Mouse (Mus musculus) kidney, adult 18-20 months (tissue): Measurements from ENCODE around the gene Lcn12.

Source experiments
- DNase-seq: peaks from one replicate; pipeline ENCODE4 v3.0.0; 2021

Lcn12 gene

DNA sequence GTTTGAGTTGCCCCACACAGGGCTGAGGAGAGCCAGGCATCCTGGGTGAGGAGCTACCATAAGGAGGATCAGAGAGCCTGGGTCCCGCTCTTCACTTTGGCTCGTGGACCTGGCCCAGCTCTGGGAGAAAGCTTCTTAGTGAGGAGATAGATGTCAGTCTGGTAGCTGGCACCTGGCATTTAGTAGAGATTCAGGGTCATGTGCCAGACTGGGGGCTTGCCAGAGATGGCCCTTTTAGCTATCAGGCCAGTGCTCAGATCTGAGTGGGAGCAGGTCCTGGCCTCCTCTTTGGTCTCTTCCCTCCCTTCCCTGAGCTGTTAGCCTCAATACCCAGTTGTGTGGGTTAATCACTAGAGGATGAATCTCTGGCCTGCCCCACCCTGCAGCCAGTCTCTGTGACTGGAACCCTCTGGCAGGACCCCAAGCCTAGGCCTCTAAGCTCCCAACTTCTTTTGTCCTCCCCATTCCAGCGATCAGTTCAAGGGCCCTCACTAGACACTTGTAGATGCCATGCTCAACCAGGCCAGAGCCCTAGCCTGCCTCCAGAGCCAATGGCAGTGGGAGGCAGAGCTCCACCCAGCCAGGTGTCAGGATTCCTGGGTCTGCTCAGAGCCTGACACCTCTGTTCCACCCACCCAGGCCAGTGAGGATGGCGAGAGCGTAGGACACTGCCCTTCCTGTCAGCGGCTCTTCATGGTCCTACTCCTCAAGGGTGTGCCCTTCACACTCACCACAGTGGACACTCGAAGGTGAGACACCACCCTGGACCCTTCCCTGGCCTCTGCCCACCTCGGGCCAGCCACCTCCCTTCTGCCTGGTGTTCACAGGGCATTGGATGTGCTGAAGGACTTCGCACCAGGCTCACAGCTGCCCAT, 36.5 kb downstream of the Lcn12 start:
- DNase-seq = no peak

DNA sequence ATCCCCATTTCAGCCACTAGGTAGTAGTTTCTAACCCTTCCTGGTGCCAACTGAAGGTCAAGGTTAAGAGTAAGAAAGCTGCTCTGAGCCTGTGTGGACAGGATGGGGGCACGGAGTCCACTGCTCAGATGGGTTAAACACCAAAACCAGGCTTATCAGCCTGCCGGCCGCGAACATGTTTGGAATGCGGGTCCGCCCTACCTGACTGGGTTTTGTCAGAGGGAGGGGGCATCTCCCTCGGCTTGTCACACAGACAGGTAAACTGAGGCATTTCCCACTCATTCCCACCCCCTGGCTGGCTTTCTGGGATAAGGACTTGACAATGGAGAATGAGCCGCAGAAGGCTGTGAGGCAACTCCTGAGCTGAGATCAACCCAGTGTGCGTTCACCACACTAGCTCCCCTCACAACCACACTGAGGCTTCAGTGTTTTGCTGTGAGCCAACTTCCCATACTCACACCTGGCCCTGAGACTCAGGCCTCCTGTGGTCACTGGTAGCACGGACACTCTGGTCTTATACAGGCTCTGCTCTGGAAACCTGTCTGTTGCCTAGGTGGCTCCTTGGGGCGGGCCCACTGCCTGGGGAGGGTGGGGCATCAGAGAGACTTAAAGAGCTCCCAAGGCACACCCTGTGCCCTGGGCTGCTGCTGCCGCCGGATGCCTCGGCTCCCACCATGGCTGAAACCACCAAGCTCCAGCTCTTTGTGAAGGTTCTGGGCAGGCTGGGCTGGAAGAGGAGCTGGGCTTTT, 37.3 kb downstream of the Lcn12 start, which contains the start of gene Clic3:
Clic3 (plus strand) TSS at position 634 of the 749 bp plus-strand sequence.
- DNase-seq = no peak

DNA sequence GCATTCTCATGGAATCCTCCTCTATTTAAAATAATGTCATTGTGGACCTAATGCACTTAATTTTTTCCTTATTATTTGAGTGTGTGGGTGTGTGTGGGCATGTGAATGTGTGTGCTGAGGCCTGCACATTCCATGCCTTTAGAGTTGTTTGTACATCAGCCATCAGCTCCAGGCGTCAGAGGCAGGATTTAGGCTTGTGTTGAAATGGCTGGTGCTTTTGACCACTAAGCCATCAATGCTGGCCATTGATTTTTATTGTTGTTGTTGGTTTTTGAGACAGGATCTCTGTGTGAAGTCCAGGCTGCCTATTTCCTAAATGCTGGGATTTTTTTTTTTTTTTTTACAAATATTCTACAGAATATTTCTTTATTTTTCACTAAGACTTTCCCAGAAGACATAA, 40.8 kb downstream of the Lcn12 start:
- DNase-seq = no peak

DNA sequence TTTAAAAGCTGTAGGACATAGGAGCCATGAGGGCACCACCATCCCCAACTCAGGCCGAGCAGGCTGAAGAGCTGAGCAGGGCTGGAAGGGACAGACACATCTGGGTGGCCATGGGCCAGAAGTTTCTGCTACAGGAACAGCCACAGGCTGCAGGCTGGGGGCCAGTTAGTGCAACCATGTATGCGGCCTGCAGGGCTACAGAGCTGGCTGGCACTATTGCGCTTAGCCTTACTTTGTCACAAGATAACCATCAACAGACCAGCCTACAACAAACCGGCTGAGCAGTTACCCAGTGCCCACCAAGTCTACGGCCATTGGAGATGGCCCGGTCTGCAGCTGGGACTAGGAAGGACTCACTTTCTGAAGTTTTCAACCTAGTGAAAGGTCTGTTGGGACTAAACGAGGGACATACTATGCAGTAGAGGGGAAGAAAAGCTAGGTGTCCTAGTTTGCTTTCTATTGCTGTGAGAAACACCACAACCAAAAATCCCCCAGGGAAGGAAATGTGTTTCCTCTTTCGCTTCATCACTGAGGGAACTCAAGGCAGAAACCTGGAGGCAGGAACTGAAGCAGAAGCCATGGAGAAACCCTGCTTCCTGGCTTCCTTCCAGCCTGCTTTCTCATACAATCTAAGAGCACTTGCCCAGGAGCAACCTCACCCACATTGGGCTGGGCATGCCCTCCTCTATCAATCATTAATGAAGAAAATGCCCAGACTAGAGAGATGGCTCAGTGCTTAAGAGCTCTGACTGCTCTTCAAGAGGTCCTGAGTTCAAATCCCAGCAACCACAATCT, 42.7 kb downstream of the Lcn12 start:
- DNase-seq = no peak

DNA sequence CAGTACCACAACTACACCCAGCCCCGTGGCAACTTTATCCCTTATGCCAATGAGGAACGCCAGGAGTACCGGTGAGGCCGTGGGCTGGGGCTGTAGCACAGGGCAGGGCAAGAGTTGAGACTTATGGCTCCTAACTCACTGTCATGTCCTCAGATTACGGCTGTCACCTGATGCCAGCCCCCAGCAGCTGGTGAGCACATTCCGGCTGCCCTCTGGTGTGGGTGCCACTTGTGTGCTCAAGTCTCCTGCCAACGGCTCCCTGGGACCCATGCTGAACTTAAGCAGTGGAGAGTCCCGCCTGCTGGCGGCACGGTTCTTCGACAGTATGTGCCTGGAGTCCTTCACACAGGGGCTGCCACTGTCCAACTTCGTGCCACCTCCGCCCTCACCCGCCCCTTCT, 51.0 kb downstream of the Lcn12 start:
- no peak for DNase-seq

DNA sequence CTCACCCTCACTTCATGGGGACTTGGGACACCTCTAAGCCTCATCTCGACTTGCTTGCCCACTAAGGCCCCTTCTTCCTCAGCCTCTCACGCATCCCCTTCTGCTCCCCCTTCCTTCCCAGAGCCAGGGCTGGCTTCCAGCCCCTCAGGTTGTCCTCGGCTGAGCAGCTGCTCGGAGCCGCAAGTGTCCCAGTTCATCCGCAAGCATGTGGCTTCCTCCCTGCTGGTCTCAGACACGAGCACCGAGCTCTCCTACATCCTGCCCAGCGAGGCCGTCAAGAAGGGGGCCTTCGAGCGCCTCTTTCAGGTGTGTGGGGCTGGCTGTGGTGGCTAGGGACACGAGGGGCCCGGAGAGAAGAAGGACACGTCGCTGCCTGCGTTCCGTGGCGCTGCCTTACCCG, 52.6 kb downstream of the Lcn12 start:
- DNase-seq = no peak
